Mouse (Mus musculus): ENCODE measurements at regions not wholly inside any gene's neighbourhood (a gene's known extent, or its start where the extent isn't known, plus 50 kb on each side); places are given as distances from the start of the nearest gene placed in this dataset.

DNA sequence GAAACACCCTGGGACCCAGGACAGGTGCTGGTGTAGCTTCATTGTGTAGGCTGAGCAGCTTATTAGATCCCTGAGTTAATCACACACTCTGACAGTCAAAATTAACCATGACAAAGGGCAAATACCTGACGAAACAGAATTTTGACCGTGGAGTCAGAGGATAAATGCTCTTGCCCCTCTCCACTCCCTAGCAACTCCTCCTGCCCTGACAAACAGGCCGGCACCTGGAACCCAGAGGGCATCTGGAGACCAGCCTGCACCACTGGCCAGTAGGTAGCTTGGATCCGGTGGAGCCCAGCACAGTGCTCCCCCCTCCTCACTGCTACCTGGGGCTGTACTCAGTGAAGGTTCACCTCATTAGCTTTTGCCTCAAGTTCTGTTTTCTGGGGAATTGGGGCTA is 174.5 kb downstream of the Snx10 start:
- TF ChIP-seq CTCF (IDR thresholded peaks at IDR 0.05; ENCODE audit: borderline replicate concordance, insufficient read depth, low read length) (no peak), POLR2A (IDR thresholded peaks at IDR 0.05; ENCODE audit: low read depth, low read length) (no peak)

Data from embryonic fibroblast, embryonic 13.5 days (primary cell).